31 mouse cellular contexts compared by ENCODE assay signal in the genomic region with DNA sequence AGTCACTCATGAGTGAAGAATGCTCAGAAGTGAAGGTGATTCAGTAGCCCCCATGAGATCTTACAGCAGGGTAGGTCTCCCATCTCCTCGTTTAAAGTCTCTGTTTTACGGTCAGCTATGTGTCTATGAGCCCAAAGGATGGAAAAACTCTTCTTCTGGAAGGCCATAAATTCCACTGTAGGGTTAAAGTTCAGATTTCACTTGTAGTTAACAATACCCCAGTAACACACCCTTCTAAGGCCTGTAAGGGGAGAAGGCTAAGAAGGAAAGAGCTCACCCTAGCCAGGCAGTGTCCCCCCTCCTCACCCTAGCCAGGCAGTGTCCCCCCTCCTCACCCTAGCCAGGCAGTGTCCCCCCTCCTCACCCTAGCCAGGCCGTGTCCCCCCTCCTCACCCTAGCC.
"Had no signal": no experiment of that assay in that cellular context is flagged by ENCODE, and none has a peak within 500 bp of the region (broad histone marks: within the 10 kb centered on the region; RNA-seq: fewer than 3 reads in every experiment).

No protein-coding gene starts in this region.

- H3K4me1 ChIP-seq: limb, embryonic 12.5 days; limb, embryonic 15.5 days; liver, embryonic 12.5 days; liver, embryonic 13.5 days; liver, embryonic 15.5 days; lung, embryonic 15.5 days had no signal

- H3K4me2 ChIP-seq: limb, embryonic 12.5 days; limb, embryonic 13.5 days; limb, embryonic 15.5 days; liver, embryonic 11.5 days; liver, embryonic 12.5 days; liver, embryonic 13.5 days; liver, embryonic 15.5 days; lung, embryonic 14.5 days; lung, embryonic 15.5 days; midbrain, embryonic 11.5 days; midbrain, embryonic 12.5 days; midbrain, embryonic 13.5 days; midbrain, embryonic 15.5 days; neural tube, embryonic 12.5 days had no signal

- DNase-seq: left cerebral cortex, postnatal 4 days; liver; liver, embryonic 13.5 days; liver, postnatal 0 days; lung, adult 18-20 months; lung, adult 2 months; lung, embryonic 14.5 days; lung, postnatal 10 days; lung, postnatal 14 days; lung, postnatal 36 days; lung, postnatal 4 days; midbrain, embryonic 14.5 days had no signal

- H3K27me3 ChIP-seq: limb, embryonic 12.5 days; limb, embryonic 13.5 days; limb, embryonic 15.5 days; liver, embryonic 12.5 days; liver, embryonic 13.5 days; liver, embryonic 15.5 days; lung, embryonic 15.5 days; megakaryocyte, embryonic 14.5 days; neural tube, embryonic 12.5 days had no signal

- H3K27ac ChIP-seq: limb, embryonic 10.5 days; limb, embryonic 12.5 days; limb, embryonic 13.5 days; limb, embryonic 15.5 days; liver, embryonic 12.5 days; liver, embryonic 13.5 days; liver, embryonic 14.5 days; liver, embryonic 15.5 days; lung, embryonic 15.5 days; macrophage; midbrain, embryonic 12.5 days; midbrain, embryonic 13.5 days; midbrain, embryonic 15.5 days; neural tube, embryonic 12.5 days had no signal

- ATAC-seq: liver, embryonic 12.5 days; liver, postnatal 0 days; lung, postnatal 0 days; midbrain, embryonic 13.5 days; midbrain, embryonic 15.5 days; midbrain, embryonic 16.5 days had no signal

- H3K36me3 ChIP-seq: midbrain, embryonic 12.5 days; midbrain, embryonic 15.5 days; neural tube, embryonic 12.5 days had no signal

- H3K9ac ChIP-seq: limb, embryonic 12.5 days; limb, embryonic 13.5 days; limb, embryonic 15.5 days; liver, embryonic 12.5 days; liver, embryonic 13.5 days; liver, embryonic 14.5 days; liver, embryonic 15.5 days; liver, postnatal 0 days; lung, embryonic 14.5 days; lung, embryonic 15.5 days; midbrain, embryonic 12.5 days; midbrain, embryonic 13.5 days; midbrain, embryonic 15.5 days; neural tube, embryonic 12.5 days had no signal

- H3K4me3 ChIP-seq: limb, embryonic 10.5 days; limb, embryonic 12.5 days; limb, embryonic 13.5 days; limb, embryonic 15.5 days; liver, embryonic 12.5 days; liver, embryonic 13.5 days; liver, embryonic 15.5 days; lung, embryonic 15.5 days; megakaryocyte, embryonic 14.5 days; midbrain, embryonic 12.5 days; midbrain, embryonic 13.5 days; midbrain, embryonic 15.5 days; myocyte; neural tube, embryonic 12.5 days had no signal

- H3K9me3 ChIP-seq: limb, embryonic 10.5 days; limb, embryonic 12.5 days; limb, embryonic 13.5 days; limb, embryonic 15.5 days; liver, embryonic 12.5 days; liver, embryonic 13.5 days; liver, embryonic 15.5 days; lung, embryonic 15.5 days; megakaryocyte, embryonic 14.5 days; midbrain, embryonic 12.5 days; midbrain, embryonic 13.5 days; midbrain, embryonic 15.5 days; neural tube, embryonic 12.5 days had no signal
